Mouse (Mus musculus) B cell, adult 67 days (primary cell): ENCODE results near the gene Rab19. TPM values are rescaled to one million over a fixed set of nuclear protein-coding genes. Genes with fewer than 3 reads are reported as not detected.

Experiments
- total RNA-seq, 2 experiments: library from RNA; stranded (reverse); gene quantifications; 4 replicates each; pipeline ENCODE4 v1.2.4; 2023

The Rab19 gene
- 10 to 100 TPM in 1 of 2 experiments, 1 to 10 TPM in 1; 9.7 to 10.5 TPM for total RNA-seq

GRCm38 (mm10) chr6:39381125-39381880 is at the start of gene Rab19:
Gene Rab19, plus strand, starts transcription at chr6:39381175.

GRCm38 (mm10) chr6:39377311-39377827 is 3.6 kb upstream of the Rab19 start, which contains the start of gene Slc37a3:
Gene Slc37a3, minus strand, starts transcription at chr6:39377675.

GRCm38 (mm10) chr6:39419851-39420721 is 39.1 kb downstream of the Rab19 start, which contains the start of gene Mkrn1:
Gene Mkrn1, minus strand, starts transcription at chr6:39420462.

Other genes with a start within 250 kb of the Rab19 start
- gene Kdm7a, start 174.4 kb upstream of the Rab19 start, total RNA-seq, result 10 to 100 TPM; 88.9 to 94.1 TPM
- 10 to 100 TPM; 44.8 to 49.4 TPM for gene Slc37a3, start 3.5 kb upstream of the Rab19 start, total RNA-seq
- gene Mkrn1, start 39.3 kb downstream of the Rab19 start, total RNA-seq, result 100 to 1,000 TPM in 1 of 2 experiments, 10 to 100 TPM in 1; 90.8 to 104 TPM
- under 1 TPM; 0.47 to 0.67 TPM for gene Dennd2a, start 176.7 kb downstream of the Rab19 start, total RNA-seq
- gene Adck2, start 192.7 kb downstream of the Rab19 start, total RNA-seq, result 10 to 100 TPM; 38.0 to 40.2 TPM
- 1 to 10 TPM in 1 of 2 experiments, not detected in 1; 1.5 TPM for gene Gm42420, start 204.6 kb downstream of the Rab19 start, total RNA-seq
- gene Ndufb2, start 211.4 kb downstream of the Rab19 start, total RNA-seq, result 10 to 100 TPM; 38.9 to 52.1 TPM